8 mouse cellular contexts compared by ENCODE assay signal in genomic region chr11:119603527-119603905, GRCm38 (mm10). TPM values are rescaled to one million over a fixed set of nuclear protein-coding genes. Genes with fewer than 3 reads are reported as not detected.
A peak's percentile ranks its signal among the peaks of the same experiment; 100 is the strongest.
DNase-seq lines count a peak whose midpoint lies in the region; ATAC-seq and TF ChIP-seq lines count a peak whose summit lies in the region.

No protein-coding gene starts in this region.

- peak overlapping the region; percentile 78 for H3K4me2 ChIP-seq in kidney, embryonic 14.5 days (replicated peaks; ENCODE audit: low read depth, low read length)
- peak overlapping the region; percentile 77 for H3K4me2 ChIP-seq in embryonic facial prominence, embryonic 12.5 days (replicated peaks)

- 0 out of 2 replicates have a peak, but pooled peaks cover 2% of the 10 kb centered on the region for H3K9me3 ChIP-seq in kidney, embryonic 14.5 days (ENCODE audit: control insufficient read depth, low read length)
- no peaks in the 10 kb centered on the region for H3K9me3 ChIP-seq in embryonic facial prominence, embryonic 12.5 days
- no peaks in the 10 kb centered on the region for H3K9me3 ChIP-seq in limb, embryonic 10.5 days (replicated peaks)

- 0% methylated on average over 27 of the region's 30 CpGs for WGBS in kidney, embryonic 14.5 days
- under 1% methylated on average over 30 of the region's 30 CpGs for WGBS in embryonic facial prominence, embryonic 12.5 days
- 0% methylated on average over 30 of the region's 30 CpGs for WGBS in limb, embryonic 10.5 days
- under 1% methylated on average over 30 of the region's 30 CpGs for WGBS in small intestine, adult 2 months

- TF ChIP-seq POLR2A in small intestine, adult 2 months (IDR thresholded peaks at IDR 0.05; ENCODE audit: low read depth, low read length) = no peak

- peaks cover 9% of the 10 kb centered on the region for H3K4me1 ChIP-seq in kidney, embryonic 14.5 days (ENCODE audit: control insufficient read depth, insufficient read depth, low read length)
- H3K4me1 ChIP-seq in embryonic facial prominence, embryonic 12.5 days = peaks cover 16% of the 10 kb centered on the region
- peaks cover 17% of the 10 kb centered on the region for H3K4me1 ChIP-seq in limb, embryonic 10.5 days
- H3K4me1 ChIP-seq in small intestine, adult 2 months (ENCODE audit: control insufficient read depth, insufficient read depth, insufficient read length, low read length) = peaks cover 4% of the 10 kb centered on the region; the same call in 1 of the 2 replicates

- peaks cover 4% of the 10 kb centered on the region; the same call in 1 of the 2 replicates for H3K36me3 ChIP-seq in kidney, embryonic 14.5 days (ENCODE audit: control insufficient read depth, insufficient read depth, low read length)
- H3K36me3 ChIP-seq in embryonic facial prominence, embryonic 12.5 days = peaks cover 12% of the 10 kb centered on the region
- H3K36me3 ChIP-seq in limb, embryonic 10.5 days = peaks cover 28% of the 10 kb centered on the region
- no peaks in the 10 kb centered on the region for H3K36me3 ChIP-seq in small intestine, adult 2 months (ENCODE audit: control insufficient read depth, insufficient read depth, low read length)

- DNase-seq in kidney, adult 9 months = no peak
- peak; percentile 55 for DNase-seq in MN1 (ENCODE audit: low spot score)
- peak; percentile 42 for DNase-seq in limb, embryonic 10.5 days (ENCODE audit: low spot score)
- DNase-seq in layer of hippocampus, postnatal 10 days (ENCODE audit: low spot score in 2 of 2) = no peak

- TF ChIP-seq CTCF in small intestine, adult 2 months (IDR thresholded peaks at IDR 0.05; ENCODE audit: extremely low read depth, insufficient read length, insufficient replicate concordance, low read depth, low read length) = no peak

- peak overlapping the region; percentile 100 for H3K4me3 ChIP-seq in kidney, embryonic 14.5 days (ENCODE audit: low read length)
- peak overlapping the region; percentile 92 for H3K4me3 ChIP-seq in embryonic facial prominence, embryonic 12.5 days
- H3K4me3 ChIP-seq in limb, embryonic 10.5 days = peak overlapping the region; percentile 93
- peak overlapping the region; percentile 69 for H3K4me3 ChIP-seq in small intestine, adult 2 months (ENCODE audit: low read depth, low read length)

- peak overlapping the region; percentile 98 for H3K9ac ChIP-seq in kidney, embryonic 14.5 days (ENCODE audit: low read depth, low read length)
- H3K9ac ChIP-seq in embryonic facial prominence, embryonic 12.5 days = peak overlapping the region; percentile 97

- no peak for ATAC-seq in kidney, embryonic 14.5 days (ENCODE audit: low FRiP score, low TSS enrichment)
- no peak for ATAC-seq in embryonic facial prominence, embryonic 12.5 days (ENCODE audit: insufficient number of reproducible peaks, insufficient read depth, low FRiP score, low TSS enrichment)
- ATAC-seq in megakaryocyte progenitor cell, adult 5-6 weeks (replicated peaks; ENCODE audit: poor library complexity) = no peak

- H3K27ac ChIP-seq in kidney, embryonic 14.5 days (ENCODE audit: low read depth, low read length) = peak overlapping the region; percentile 94
- H3K27ac ChIP-seq in embryonic facial prominence, embryonic 12.5 days = peak overlapping the region; percentile 81
- H3K27ac ChIP-seq in limb, embryonic 10.5 days = peak overlapping the region; percentile 93
- H3K27ac ChIP-seq in small intestine, adult 2 months (ENCODE audit: insufficient read depth, low read depth, low read length) = no peak overlapping the region

- H3K27me3 ChIP-seq in kidney, embryonic 14.5 days (ENCODE audit: control insufficient read depth, insufficient read depth, low read length) = no peaks in the 10 kb centered on the region
- H3K27me3 ChIP-seq in embryonic facial prominence, embryonic 12.5 days = no peaks in the 10 kb centered on the region
- no peaks in the 10 kb centered on the region for H3K27me3 ChIP-seq in limb, embryonic 10.5 days (ENCODE audit: low read depth, poor library complexity, severe bottlenecking)
- no peaks in the 10 kb centered on the region for H3K27me3 ChIP-seq in small intestine, adult 2 months (ENCODE audit: control insufficient read depth, insufficient read depth, low read length)

RNA-seq across cellular contexts. Expression of gene Rptor, which starts 0.8 kb away (rescaled TPM):
- 11.8 and 15.7 TPM in 2 replicates for polyA plus RNA-seq in kidney, embryonic 14.5 days (2014; fragmentation: Nextera tagmentation; extraction: Ambion mirVana)
- polyA plus RNA-seq in embryonic facial prominence, embryonic 12.5 days (2016; fragmentation: Nextera tagmentation; extraction: Ambion mirVana) = 17.7 and 20.4 TPM in 2 replicates
- polyA plus RNA-seq in limb, embryonic 10.5 days (2016; fragmentation: Nextera tagmentation; extraction: Ambion mirVana) = 17.4 and 17.9 TPM in 2 replicates
- polyA plus RNA-seq in small intestine, adult 2 months (2012; rRNA removed) = 15.7 and 26.8 TPM in 2 replicates
- total RNA-seq in layer of hippocampus, postnatal 10 days (2021) = 10 to 100 TPM; 50.2 to 61.3 TPM
- total RNA-seq in megakaryocyte progenitor cell, adult 5-6 weeks (2015) = 14.0 and 16.1 TPM in 2 replicates
- total RNA-seq in megakaryocyte progenitor cell, adult 5-6 weeks (2017) = 13.2 and 17.8 TPM in 2 replicates

RNA-seq across cellular contexts. Expression of gene Nptx1, which starts 56.0 kb away (rescaled TPM):
- polyA plus RNA-seq in kidney, embryonic 14.5 days (2014; fragmentation: Nextera tagmentation; extraction: Ambion mirVana) = 0.40 and 0.53 TPM in 2 replicates
- 2.0 and 2.4 TPM in 2 replicates for polyA plus RNA-seq in embryonic facial prominence, embryonic 12.5 days (2016; fragmentation: Nextera tagmentation; extraction: Ambion mirVana)
- 0.25 and 0.36 TPM in 2 replicates for polyA plus RNA-seq in limb, embryonic 10.5 days (2016; fragmentation: Nextera tagmentation; extraction: Ambion mirVana)
- polyA plus RNA-seq in small intestine, adult 2 months (2012; rRNA removed) = 0.49 and 1.0 TPM in 2 replicates
- total RNA-seq in layer of hippocampus, postnatal 10 days (2021) = 100 to 1,000 TPM; 146 to 173 TPM
- not detected in 2 replicates for total RNA-seq in megakaryocyte progenitor cell, adult 5-6 weeks (2015)
- total RNA-seq in megakaryocyte progenitor cell, adult 5-6 weeks (2017) = not detected in 2 replicates

Comparison
In these comparisons a context has a peak if more than half of its experiments do, and no peak if none do; other contexts are left out.
1. DNase-seq: peak in MN1 (single experiment) and limb, embryonic 10.5 days (single experiment); none in kidney, adult 9 months (single experiment) and layer of hippocampus, postnatal 10 days (0 of 2).
2. Peak in every context shown above with its lines, with median percentiles within 50 percentile points of each other: H3K4me3 ChIP-seq.